Mouse (Mus musculus): ENCODE measurements around the gene Gnl2. TPM values are rescaled to one million over a fixed set of nuclear protein-coding genes. Genes with fewer than 3 reads are reported as not detected.

The Gnl2 gene
- total RNA-seq, 2 experiments from 2014 or later: 51.9 to 55.5 TPM

DNA sequence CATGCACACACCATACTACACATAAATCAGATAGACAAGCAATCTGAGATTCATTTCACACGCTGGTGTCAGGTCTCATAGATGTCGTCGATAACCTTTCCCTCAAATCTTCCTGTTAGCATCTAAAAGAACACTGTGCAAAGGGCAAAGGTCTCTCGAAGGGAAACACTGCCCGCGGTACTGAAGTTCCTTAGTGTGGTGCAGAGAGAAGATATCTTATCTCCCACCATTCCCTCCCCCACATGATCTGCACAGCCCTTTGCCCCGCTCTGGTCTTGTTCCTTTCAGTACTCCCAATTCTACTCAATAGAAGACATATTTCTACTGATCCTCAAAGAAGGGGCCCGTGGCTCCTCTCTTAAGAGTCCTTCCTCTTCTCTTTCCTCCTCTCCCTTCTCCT lies 13.4 kb upstream of the Gnl2 start:
- DNase-seq: no peak

DNA sequence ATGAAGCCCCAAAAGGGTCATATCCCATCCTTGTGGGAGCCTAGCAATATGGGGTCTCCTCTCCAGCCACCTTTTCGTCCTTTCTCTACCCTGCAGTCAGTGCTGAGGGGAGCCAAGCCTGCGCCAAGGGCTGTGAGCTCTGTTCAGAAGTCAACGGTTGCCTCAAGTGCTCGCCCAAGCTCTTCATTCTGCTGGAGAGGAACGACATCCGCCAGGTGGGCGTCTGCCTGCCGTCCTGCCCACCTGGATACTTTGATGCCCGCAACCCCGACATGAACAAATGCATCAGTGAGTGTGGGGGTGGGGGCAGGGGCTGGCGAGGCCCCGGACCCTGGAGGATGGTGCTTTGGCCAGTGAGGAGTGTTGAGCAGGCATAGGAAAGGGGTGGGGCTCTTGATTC lies 11.5 kb upstream of the Gnl2 start:
- DNase-seq: no peak

DNA sequence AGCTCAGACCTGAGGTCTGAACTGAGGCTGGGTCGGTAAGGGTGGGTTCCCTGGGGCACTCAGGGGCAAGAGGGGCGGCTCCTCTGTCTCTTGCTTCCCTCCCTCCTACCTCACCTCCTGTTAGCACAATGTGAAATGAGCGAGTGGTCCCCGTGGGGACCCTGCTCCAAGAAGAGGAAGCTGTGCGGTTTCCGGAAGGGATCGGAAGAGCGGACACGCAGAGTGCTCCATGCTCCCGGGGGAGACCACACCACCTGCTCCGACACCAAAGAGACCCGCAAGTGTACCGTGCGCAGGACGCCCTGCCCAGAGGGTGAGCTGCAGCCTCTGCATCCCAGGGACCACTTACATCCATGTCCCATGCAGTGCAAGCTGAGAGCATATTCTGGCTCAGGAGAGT lies 8.9 kb upstream of the Gnl2 start:
- DNase-seq: no peak

DNA sequence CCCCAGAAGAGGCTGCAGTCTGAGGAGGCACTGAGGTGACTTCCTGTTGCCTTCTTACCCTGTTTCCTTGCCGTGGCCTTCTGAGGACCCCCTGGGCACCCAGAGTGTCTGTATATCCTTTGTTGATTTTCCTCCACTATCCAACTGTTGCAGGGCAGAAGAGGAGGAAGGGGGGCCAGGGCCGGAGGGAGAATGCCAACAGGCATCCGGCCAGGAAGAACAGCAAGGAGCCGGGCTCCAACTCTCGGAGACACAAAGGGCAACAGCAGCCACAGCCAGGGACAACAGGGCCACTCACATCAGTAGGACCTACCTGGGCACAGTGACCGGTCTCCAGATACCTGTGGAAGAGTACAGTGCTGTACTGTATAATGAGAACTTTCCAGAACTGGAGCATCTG lies 8.2 kb upstream of the Gnl2 start:
- no peak for DNase-seq

DNA sequence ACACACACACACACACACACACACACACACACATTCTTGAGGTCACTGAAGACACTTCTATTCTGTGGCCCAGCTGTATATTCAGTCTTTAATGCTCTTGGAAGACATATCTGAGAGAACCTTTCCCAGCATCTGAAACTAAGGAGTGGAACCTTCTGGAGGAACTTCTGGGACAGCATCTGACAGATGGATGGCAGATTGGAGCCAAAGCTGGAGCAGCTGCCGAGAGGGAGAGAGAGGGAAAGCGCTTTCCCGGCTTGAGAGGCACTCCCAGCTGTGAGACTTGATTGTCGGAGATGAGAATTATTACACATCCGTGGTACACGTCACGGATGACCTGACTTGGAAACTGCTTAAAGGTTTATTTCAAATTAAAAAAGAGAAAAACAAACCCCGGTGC lies 7.7 kb upstream of the Gnl2 start:
- no peak for DNase-seq

DNA sequence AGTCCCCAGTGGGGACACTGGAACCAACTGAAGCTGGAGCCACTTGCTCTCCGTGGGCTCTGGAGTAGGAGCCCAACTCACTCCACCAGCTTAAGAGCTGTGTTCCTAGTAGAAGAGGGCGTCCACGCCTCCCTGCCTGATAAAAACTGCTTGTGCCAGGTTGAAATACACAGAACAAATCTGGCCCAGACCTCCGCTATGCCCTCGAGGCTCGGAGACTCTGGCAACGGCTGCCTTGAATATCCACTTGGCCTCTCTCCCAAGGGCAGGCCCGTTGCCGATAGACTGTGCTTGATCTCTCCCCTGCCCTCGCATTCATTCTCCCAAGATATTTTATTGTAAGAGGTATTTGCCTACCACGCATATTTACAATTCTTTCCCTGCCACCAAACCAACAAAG lies 1.0 kb downstream of the Gnl2 start:
- DNase-seq: peak; percentile 85

DNA sequence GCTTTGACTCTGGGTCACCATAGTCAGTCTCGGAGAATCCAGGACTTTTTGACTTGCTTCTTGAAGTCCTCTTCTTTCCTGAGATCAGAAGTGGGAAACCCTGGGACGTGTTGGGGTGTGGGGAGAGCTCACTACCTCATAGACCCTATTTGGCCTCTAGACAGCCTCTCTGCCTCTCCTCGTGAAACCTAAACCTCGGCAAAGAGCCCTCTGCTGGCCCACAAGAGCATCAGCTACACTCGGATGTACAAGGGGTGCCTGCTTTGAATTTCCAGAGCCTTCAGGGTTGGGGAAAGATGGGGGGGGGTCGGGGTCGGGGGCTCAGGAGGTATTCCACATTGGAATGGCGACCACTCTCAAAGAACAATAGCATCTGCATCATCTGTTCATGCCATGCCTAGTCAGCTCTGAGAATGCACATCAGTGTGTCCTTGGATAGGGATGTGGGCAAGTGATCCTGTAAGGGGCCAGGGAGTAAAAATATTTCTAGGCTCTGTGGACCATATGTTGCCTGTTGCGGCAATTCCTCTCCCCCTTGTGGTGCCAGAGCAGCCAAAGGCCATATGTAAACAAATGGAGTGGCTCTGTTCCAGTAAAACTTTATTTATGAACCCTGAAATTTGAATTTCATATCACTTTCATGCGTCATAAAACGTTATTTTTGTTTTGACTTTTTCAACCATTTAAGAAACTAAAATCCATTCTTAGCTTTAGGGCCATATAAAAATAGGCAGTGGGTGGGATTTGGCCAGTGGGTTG lies 4.6 kb downstream of the Gnl2 start:
- DNase-seq: no peak

DNA sequence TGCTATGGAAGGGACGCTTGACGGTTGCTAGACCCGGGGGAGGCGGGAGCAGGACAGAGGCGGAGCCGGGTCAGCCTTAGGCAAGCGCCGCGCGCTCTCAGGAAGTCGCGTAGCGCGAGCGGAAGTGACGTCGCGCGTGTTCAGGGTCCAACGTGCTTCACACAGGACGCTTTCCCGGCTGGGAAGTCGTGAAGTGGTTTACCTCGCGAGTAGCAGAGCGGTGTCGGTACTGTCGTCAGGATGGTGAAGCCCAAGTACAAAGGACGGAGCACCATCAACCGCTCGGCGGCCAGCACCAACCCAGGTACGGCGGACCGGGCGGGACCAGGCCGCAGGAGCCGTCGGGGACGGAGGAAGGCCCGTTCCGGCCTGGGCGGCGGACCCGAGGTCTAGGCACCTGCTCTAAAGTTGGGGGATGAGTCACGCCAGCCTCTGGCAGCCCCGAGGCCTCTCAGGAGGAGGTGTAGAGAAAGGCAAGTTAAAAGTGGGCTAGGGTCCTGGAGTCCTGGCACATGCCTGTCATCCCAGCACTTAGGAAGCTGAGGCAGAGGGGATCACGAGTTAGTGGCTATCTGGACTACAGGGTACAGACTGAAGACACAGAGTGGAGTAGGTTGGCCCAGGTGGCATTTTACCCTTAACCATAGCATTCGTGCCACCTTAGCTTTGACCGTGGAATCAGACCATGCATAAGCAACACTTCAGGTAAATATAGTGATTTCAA lies 13.7 kb downstream of the Gnl2 start:
- peak; percentile 97 for DNase-seq

DNA sequence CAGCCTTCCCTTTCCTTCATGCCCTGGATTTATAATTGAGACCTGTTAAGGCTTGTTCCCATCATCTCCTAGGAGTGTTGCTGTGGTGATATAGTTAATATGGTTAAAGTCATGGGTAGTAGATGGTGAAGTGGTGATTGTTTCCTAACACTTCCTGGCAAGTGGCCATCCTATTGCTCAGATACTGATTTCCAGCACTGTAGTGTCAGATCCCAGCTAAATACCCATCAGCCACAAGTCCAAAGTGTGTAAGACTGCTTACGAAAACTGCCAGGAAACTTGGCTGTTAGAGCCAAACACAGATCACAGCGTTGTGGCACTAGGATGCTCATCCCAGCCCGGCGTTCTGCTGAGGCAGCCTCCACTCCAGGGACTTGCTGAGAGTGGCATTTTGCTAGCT lies 18.0 kb downstream of the Gnl2 start:
- peak; percentile 26 for DNase-seq

DNA sequence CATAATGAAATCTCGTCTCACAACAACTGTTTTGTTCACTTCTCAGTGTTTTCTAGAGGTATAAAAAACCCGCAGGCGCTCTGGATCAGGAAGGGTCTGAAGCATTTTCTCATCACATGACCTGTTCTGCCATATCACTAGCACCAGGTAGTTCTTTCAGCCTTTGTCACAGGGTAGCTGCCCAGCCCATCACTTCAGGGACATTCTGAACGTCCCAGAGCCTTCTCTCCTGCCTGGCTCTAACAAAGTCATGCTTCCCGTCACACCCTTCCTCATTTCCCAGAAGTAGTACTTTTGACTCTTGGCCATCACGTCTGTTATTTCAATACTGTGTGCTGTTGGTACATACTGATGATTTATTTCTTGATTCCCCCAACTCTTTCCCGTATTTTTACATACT lies 28.1 kb downstream of the Gnl2 start:
- no peak for DNase-seq

DNA sequence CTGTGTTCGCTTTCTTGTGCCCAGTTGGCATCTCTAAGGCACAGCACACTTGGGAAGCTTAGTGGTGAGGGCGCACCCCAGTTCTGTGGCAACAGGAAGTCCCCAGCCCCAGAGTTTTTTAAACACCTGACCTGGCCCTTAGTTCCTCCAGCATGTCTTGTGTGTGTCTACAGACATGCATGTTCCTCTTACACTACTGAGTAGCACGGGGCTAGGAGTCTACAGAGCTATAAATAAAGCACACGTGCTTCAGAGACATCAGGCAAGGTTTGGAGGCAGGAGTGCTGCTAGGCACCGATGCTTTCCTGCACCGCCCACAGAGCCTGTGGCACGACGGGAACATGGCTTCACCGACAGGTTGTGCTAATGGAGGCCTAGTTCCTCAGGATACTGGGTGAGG lies 39.0 kb downstream of the Gnl2 start:
- DNase-seq: no peak

DNA sequence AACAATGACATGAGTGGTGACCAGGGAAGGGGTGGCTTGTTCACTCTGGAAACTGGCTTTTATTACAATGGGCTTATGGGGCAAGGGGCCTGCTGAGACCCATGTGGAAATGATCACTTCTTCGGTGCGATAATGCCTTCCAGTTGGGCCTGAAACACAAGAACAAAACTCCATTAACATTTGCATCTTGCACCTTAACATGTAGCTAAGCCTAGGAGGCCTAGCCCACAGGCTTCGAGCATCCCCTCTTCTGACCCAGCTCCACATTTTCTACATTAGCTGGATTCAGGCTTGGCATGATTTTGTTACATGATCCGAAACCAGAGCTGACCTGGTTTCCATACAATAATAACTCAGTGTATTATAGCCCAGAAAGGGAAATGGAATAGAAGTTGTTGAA lies 40.1 kb downstream of the Gnl2 start:
- DNase-seq: no peak

DNA sequence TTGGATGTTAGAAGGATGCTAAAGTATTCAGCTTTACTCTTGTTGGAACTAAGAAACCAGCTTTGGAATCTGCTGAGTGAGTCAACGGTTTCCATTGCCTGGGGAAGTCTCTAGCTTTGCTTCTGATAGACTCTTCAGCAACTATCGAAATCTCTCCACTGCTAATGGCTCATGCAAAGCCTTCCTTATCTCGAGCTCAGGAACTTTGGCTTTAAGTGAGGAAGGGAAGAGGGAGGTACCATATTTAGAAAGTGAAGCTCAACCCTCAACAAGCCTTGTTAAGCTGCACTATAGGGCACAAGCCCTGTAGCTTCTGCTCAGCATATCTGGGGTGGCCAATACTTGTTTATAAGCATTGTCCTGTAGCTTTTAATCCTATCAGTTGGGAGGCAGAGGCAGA lies 40.9 kb downstream of the Gnl2 start:
- no peak for DNase-seq

DNA sequence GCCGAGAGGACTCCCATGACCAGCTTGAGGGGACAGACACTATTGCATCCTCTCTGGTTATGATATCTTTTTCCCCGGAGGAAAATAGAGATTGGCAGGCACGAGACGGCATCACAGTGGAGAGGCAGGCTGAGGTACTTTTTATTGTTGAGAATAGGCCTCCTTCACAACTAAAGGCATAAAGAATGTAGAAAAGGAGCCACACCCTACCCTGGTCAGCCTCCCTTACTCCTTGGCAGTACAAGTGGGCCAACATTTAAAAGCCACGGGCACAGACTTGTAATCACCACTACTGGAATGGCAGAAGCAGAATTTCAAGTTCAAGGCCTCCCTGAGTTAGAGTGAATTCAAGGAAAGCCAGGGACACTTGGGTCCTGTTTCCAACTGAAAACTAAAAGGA lies 41.6 kb downstream of the Gnl2 start:
- no peak for DNase-seq

DNA sequence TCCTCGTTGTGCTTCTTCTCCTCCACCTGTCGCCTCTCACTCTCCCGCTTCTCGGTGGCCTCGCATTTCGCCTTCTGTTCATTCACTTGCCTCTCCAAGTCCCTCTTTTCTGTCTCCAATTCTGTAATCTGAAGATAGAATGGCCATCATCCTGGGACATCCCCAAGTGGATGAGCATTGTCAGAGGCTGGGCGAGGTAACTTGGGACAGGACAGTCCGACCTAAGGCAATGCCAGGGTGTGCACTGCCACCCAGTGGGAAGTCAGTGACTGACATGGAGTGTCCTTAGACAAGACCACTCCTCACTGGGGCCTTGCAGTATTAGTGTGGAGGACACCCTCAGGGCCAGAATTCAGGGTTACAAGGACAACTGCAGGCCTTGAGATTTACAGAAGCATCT lies 42.6 kb downstream of the Gnl2 start:
- peak; percentile 78 for DNase-seq

DNA sequence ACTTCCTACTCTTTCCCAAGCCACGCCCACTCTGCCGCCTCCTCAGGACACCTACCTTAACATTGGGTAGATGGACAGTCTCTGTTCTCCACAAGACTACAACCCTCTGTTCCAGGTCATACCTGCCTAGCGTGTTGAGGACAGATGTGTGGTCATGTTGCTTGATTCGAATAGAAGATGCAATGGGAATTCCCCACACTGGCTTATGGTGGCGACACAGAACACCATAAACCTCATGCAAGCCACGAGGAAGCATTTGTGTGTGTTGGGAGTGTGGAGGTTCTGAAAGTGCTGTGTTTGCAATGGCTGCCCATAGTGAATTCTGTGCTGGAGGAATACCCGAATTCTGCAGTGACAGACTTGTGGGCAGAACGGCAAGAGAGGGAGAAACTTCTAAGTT lies 47.4 kb downstream of the Gnl2 start:
- no peak for DNase-seq

DNA sequence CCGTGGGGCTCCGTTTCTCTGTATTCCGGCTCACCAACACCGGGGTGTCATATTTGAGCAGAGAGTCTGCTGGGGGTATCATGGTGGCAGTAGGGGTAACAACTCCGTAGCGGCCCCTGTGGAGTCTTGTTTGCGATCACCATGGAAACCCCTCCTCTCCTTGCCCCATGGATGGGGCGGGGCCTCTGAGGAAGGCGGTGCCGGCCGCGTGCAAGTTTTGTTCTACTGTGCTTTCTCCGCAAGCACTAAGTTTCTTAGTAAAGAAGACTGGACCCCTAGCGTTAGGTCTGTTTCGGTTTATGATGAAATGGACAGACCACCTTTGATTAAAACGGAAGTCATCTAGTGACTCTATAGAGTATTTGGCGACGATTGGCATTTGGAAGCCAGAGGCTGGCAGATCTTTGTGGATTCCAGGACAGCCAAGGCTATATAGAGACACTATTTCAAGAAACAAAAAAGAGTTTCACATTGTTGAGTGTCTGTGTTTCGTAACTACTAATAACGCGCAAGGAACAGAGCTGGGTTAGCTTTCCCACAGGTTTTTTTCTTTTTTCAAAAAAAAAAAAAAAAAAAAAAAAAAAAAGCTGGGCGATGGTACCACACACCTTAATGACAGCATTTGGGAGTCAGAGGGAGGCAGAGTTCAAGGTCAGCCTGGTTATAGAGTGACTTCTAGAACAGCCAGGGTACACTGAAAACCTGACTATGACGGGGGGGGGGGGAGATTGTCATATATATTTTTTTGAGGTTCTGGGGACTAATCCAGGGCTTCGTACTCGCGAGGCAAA lies 49.3 kb downstream of the Gnl2 start, which contains the start of gene Dnali1:
Gene Dnali1 (minus strand): TSS at position 187 of the 791 bp plus-strand sequence.
- peak; percentile 74 for DNase-seq

DNA sequence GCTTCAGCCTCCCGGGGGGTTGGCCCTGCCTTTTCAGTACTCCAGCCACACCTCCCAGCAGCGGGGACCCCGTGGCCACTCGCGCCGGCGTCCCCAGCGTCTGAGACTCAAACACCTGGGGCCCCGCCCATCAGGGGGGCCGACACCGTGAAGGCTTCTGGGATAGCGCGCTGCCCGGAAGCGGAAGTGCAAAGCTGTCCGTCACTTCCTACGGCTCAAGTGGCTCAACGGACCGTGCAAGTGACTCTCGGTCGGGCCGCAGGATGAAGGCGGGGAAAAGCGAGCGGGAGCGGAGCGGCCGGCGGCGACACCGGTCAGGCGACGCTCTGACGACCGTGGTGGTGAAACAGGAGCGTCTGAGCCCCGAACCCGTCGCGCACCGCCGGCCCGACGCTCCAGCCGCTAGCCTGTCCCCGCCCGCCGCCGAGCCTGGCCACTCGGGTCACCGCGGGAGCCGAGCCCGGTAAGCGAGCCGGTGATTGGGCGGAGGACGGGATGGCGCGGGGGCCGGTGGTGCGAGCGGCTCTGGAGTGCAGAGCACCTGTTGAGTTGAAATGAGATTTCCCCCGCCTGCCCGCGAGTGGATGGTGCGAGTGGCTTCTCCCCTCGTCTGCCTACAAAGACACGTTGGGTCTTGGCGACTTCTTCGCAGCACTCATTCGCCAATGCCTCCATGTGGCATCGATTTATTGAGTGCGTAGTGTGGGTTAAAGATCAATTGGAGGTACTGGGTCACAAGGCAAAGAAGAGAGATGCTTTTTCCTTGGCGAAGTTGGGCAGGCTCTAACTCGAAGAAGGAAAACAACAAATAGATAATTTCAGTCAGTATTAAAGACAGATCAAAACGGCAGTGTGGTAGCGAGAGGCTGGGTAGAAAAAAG lies 50.3 kb downstream of the Gnl2 start, which contains the start of gene Snip1:
Gene Snip1 (plus strand): TSS at position 183 of the 881 bp plus-strand sequence.
- peak; percentile 96 for DNase-seq

DNA sequence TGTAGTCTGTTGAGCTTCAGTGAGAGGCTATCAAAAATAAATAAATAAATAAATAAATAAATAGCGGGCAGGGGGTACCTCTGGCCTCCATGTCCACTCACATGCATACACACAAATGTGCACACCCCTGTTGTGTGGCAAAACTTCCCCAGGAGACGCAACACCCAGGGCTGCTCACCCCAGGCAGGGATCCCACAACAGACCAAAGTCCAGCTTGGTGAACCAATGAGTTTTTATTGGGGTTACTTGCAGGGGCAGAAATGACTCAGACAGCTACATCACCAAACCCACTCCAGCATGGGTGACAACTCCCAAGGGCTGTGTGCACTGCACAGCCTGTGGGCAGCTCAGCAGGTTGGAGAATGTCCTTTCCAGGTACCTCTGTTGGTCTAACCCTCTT lies 61.3 kb downstream of the Gnl2 start:
- no peak for DNase-seq

DNA sequence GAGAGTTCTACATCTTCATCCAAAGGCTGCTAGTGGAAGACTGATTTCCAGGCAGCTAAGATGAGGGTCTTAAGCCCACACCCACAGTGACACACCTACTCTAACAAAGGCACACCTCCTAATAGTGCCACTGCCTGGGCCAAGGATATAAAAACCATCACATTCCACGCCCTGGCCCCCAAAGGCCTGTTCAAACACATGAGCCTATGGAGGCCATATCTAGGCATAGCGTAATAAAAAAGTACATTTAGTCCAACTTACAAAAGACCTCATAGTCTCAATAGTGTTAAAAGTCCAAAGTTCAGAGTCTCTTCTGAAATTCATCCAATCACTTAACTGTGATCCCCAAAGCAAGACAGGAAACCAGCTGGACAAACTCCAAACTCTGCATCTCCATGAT lies 62.3 kb downstream of the Gnl2 start:
- no peak for DNase-seq

DNA sequence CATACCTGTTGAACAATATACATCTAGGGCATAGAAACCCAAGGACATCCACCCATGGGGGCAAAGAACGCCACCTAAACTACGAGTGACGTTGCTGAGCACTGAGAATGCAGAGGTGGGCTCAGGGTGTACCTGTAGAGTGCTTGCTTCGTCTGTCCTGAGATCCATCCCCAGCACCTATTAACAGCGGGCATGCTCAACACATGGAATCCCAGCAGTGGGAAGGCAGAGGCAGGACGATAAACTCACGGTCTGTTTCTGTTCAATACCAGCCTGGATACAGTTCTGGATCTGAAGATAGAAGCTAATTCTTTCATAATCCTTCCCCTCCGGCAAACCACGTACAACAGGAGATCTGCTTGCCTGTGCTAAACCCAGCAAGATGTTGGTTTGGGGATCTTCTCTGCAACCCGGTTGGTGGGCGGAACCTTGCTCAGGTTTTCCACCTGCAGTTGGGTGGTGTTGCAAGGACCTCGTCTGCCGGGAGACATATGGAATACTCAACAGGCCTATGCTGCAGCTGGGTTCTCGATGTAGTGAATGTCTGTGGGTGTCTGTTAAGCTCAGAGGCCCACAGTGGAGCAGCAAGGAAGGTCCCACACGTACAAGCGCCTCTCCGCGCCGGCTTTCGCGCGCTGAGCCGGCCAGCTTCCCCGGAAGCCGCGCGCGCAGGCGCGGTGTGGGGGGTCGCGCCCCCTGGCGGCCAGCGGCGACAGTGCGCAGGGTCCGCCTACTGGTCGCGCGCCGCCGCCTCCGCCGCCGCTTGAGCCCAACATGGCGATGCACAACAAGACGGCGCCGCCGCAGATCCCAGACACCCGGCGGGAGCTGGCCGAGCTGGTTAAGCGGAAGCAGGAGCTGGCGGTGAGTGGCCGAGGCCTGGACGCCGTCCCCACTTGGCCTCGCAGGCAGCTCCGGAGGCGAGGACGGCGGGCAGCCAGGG lies 68.3 kb downstream of the Gnl2 start, which contains the start of gene Meaf6:
Gene Meaf6 (plus strand): TSS at position 732 of the 943 bp plus-strand sequence.
- peak; percentile 97 for DNase-seq
